Mouse (Mus musculus): ENCODE measurements around the gene Cox4i2. TPM values are rescaled to one million over a fixed set of nuclear protein-coding genes. Genes with fewer than 3 reads are reported as not detected.

Cox4i2 gene
- polyA plus RNA-seq, 1 experiment from 2014 or later, result 29.3 TPM

GRCm38 (mm10) chr2:152776019-152776418 is 22.0 kb downstream of the Cox4i2 start:
- no peak overlapping the region for H3K9ac ChIP-seq
- no peak for ATAC-seq (ENCODE audit: insufficient number of reproducible peaks, insufficient read depth, low FRiP score, low TSS enrichment, low read depth)
- WGBS, result 84% methylated on average over 3 of the region's 3 CpGs
- H3K4me3 ChIP-seq, result no peak overlapping the region
- H3K9me3 ChIP-seq, result no peaks in the 10 kb centered on the region
- no peak overlapping the region for H3K27ac ChIP-seq
- H3K4me2 ChIP-seq, result no peak overlapping the region
- H3K36me3 ChIP-seq, result peaks cover 24% of the 10 kb centered on the region
- 0 out of 2 replicates have a peak, but pooled peaks cover 4% of the 10 kb centered on the region for H3K4me1 ChIP-seq
- H3K27me3 ChIP-seq, result no peaks in the 10 kb centered on the region

DNA sequence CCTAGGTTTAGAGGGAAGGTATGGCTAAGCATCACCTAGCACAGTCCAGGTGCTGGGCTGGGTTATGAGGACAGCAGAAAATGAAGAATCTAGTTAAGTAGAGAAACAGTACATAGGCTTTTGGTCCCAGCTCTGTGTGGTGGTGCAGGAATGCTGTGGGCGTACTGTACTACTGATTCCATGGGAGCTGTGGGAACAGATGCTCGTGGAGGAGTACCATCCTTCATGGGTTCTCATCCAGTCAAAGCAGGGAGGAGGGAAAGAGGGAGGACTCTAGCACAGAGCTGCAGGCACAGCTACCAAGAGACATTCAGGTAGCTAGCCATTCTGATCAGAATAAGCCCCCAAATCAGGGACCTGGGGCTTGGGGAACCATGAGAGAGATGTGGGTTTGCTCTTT is 22.5 kb downstream of the Cox4i2 start:
- no peak overlapping the region for H3K27ac ChIP-seq
- WGBS, result 88% methylated on average over 2 of the region's 2 CpGs
- no peak overlapping the region for H3K4me3 ChIP-seq
- H3K9me3 ChIP-seq, result no peaks in the 10 kb centered on the region
- no peak overlapping the region for H3K9ac ChIP-seq
- peaks cover 28% of the 10 kb centered on the region for H3K36me3 ChIP-seq
- no peak overlapping the region for H3K4me2 ChIP-seq
- no peak for ATAC-seq (ENCODE audit: insufficient number of reproducible peaks, insufficient read depth, low FRiP score, low TSS enrichment, low read depth)
- no peaks in the 10 kb centered on the region for H3K27me3 ChIP-seq
- H3K4me1 ChIP-seq, result 0 out of 2 replicates have a peak, but pooled peaks cover 4% of the 10 kb centered on the region

- H3K27me3 ChIP-seq, result no peaks in the 10 kb centered on the region
- H3K27ac ChIP-seq, result no peak overlapping the region
- H3K4me1 ChIP-seq, result 0 out of 2 replicates have a peak, but pooled peaks cover 4% of the 10 kb centered on the region
- H3K4me2 ChIP-seq, result no peak overlapping the region
- no peak overlapping the region for H3K9ac ChIP-seq
- H3K4me3 ChIP-seq, result no peak overlapping the region
- no peak for ATAC-seq (ENCODE audit: insufficient number of reproducible peaks, insufficient read depth, low FRiP score, low TSS enrichment, low read depth)
- WGBS, result 81% methylated on average over 3 of the region's 3 CpGs
- H3K9me3 ChIP-seq, result no peaks in the 10 kb centered on the region
- H3K36me3 ChIP-seq, result peaks cover 33% of the 10 kb centered on the region
Observed at GRCm38 (mm10) chr2:152777081-152777480, 23.1 kb downstream of the Cox4i2 start.

DNA sequence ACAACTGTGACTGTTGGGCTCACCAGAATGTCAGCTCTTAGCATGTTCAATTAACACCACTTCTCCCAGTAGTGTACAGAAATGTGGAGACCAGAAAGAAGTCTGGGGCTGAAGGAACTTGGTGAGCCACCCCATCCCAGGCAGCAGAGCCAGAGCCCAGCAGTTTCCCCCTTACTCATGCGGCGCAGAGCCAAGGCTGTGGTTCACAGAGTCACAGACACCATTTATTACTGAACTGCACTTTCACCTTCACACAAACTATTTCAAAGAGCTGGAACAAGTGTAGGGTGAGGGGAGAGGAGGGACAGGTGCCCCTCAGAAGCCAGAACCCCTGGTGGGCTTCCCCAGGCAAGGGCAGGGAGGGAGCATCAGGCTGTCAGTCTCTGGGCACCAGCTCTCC is 26.5 kb downstream of the Cox4i2 start:
- Histone ChIP-seq H3K4me3 (no peak overlapping the region), H3K4me1 (peaks cover 2% of the 10 kb centered on the region; the same call in 1 of the 2 replicates), H3K27ac (no peak overlapping the region), H3K9ac (no peak overlapping the region), H3K4me2 (no peak overlapping the region), H3K9me3 (no peaks in the 10 kb centered on the region), H3K27me3 (no peaks in the 10 kb centered on the region), H3K36me3 (peaks cover 39% of the 10 kb centered on the region)
- 99% methylated on average over 2 of the region's 2 CpGs for WGBS
- ATAC-seq (ENCODE audit: insufficient number of reproducible peaks, insufficient read depth, low FRiP score, low TSS enrichment, low read depth), result no peak

GRCm38 (mm10) chr2:152781031-152781711 is 27.2 kb downstream of the Cox4i2 start:
- peaks cover 39% of the 10 kb centered on the region for H3K36me3 ChIP-seq
- peaks cover 9% of the 10 kb centered on the region for H3K4me1 ChIP-seq
- H3K9ac ChIP-seq, result no peak overlapping the region
- H3K9me3 ChIP-seq, result no peaks in the 10 kb centered on the region
- 79% methylated on average over 3 of the region's 3 CpGs for WGBS
- no peaks in the 10 kb centered on the region for H3K27me3 ChIP-seq
- ATAC-seq (ENCODE audit: insufficient number of reproducible peaks, insufficient read depth, low FRiP score, low TSS enrichment, low read depth), result no peak
- H3K4me3 ChIP-seq, result no peak overlapping the region
- H3K4me2 ChIP-seq, result no peak overlapping the region
- no peak overlapping the region for H3K27ac ChIP-seq

GRCm38 (mm10) chr2:152782656-152783055 is 28.7 kb downstream of the Cox4i2 start:
- Histone ChIP-seq H3K36me3 (peaks cover 44% of the 10 kb centered on the region), H3K4me1 (peaks cover 9% of the 10 kb centered on the region), H3K9ac (no peak overlapping the region), H3K27ac (no peak overlapping the region), H3K27me3 (no peaks in the 10 kb centered on the region), H3K4me3 (no peak overlapping the region), H3K4me2 (no peak overlapping the region), H3K9me3 (no peaks in the 10 kb centered on the region)
- ATAC-seq (ENCODE audit: insufficient number of reproducible peaks, insufficient read depth, low FRiP score, low TSS enrichment, low read depth), result no peak
- 76% methylated on average over 5 of the region's 5 CpGs for WGBS

DNA sequence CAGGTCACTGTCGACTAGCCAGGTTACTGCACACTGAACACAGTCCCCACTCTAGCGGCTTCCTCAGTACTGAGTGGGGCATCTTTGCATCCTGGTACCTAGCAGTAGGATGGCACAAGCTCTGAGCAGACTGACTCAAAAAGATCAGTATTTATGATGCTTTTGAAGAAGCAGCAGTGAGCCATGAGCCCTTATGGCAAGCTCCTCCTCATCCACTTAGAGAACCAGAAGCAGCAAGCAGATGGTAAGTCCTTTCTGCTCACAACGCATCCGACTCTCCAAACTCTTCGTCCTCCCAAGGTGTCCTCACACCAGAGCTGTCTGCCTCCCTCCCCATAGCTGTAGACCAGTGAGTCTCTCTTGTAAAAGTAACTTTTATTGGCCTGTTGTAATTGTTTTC is 29.3 kb downstream of the Cox4i2 start:
- H3K4me1 ChIP-seq, result peaks cover 9% of the 10 kb centered on the region
- no peaks in the 10 kb centered on the region for H3K9me3 ChIP-seq
- no peaks in the 10 kb centered on the region for H3K27me3 ChIP-seq
- WGBS, result 94% methylated on average over 5 of the region's 5 CpGs
- H3K9ac ChIP-seq, result no peak overlapping the region
- ATAC-seq (ENCODE audit: insufficient number of reproducible peaks, insufficient read depth, low FRiP score, low TSS enrichment, low read depth), result no peak
- no peak overlapping the region for H3K27ac ChIP-seq
- H3K4me2 ChIP-seq, result no peak overlapping the region
- no peak overlapping the region for H3K4me3 ChIP-seq
- peaks cover 44% of the 10 kb centered on the region for H3K36me3 ChIP-seq

DNA sequence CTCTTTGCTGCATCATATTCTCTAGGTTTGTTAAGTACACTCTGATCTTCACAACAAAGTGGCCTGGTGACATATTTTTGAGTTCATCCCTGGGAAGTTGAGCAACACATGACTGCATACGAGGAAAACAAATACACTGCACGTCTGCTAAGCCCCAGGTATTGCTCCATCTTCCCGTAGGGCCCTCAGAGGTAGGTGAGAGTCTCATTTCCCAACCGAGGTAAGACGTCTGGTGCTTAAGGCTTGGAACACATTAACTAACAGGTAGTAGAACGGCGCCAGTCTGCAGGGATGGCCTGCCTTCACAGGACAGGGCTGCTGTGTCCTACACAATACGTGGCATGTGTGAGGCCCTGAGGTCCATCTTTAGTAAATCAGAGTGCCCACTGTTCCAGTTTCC is 30.7 kb downstream of the Cox4i2 start:
- no peak for ATAC-seq (ENCODE audit: insufficient number of reproducible peaks, insufficient read depth, low FRiP score, low TSS enrichment, low read depth)
- H3K4me1 ChIP-seq, result peaks cover 16% of the 10 kb centered on the region
- WGBS, result 90% methylated on average over 8 of the region's 8 CpGs

DNA sequence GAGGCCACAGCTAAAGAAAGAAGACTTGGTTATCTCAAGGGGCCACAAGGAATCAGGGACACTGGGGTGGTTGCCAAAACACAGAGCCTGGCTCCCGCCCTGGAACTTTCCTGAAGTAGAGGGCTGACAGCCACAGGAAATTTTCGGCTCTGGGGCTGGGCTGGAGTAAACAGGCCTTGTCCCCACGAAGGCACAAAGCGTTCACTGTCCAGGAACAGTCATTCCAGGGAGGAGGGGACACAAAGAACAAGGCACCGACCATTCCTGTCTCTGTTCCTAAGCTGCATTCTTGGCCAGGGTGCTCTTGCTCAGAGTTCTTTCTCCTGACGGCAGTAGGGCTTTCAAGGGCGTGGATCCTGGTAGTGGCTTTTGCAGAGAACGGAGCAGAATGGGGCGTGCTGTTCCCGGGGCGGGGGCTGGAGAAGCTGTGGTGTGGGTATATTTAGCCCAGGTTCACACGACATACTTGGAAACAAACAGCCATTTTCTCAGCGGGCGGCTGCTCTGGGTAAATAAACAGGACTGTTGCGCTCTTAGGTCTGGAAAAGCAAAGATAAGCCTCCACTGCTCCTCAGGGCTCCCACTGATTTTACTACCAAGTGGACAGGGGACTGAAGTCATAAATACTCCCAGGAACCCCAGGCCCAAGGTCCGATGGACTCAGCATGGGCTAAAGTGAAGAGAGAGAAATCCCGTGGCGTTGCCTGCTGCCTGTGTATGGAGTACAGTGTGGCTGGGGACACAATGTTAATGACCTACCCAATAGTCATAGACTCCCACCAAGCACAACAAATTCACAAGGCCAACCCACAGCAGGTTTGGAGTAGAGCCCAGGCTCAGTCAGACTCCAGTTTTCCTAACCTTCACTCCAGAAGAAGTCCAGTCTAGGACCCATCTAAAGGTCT is 31.7 kb downstream of the Cox4i2 start:
- Histone ChIP-seq H3K27me3 (no peaks in the 10 kb centered on the region), H3K36me3 (peaks cover 29% of the 10 kb centered on the region), H3K4me3 (no peak overlapping the region), H3K9me3 (no peaks in the 10 kb centered on the region), H3K4me2 (no peak overlapping the region), H3K4me1 (peaks cover 22% of the 10 kb centered on the region), H3K27ac (peak overlapping the region; percentile 75), H3K9ac (no peak overlapping the region; the same call in 1 of the 2 replicates)
- 57% methylated on average over 18 of the region's 18 CpGs for WGBS
- no peak for ATAC-seq (ENCODE audit: insufficient number of reproducible peaks, insufficient read depth, low FRiP score, low TSS enrichment, low read depth)

More for the DNA sequence above, 30.7 kb downstream of the Cox4i2 start:
- peaks cover 30% of the 10 kb centered on the region for H3K36me3 ChIP-seq
- H3K27ac ChIP-seq, result peak overlapping the region; percentile 75; the same call in 1 of the 2 replicates
- H3K9me3 ChIP-seq, result no peaks in the 10 kb centered on the region
- no peak overlapping the region for H3K4me3 ChIP-seq
- H3K4me2 ChIP-seq, result no peak overlapping the region
- no peak overlapping the region for H3K9ac ChIP-seq
- no peaks in the 10 kb centered on the region for H3K27me3 ChIP-seq

DNA sequence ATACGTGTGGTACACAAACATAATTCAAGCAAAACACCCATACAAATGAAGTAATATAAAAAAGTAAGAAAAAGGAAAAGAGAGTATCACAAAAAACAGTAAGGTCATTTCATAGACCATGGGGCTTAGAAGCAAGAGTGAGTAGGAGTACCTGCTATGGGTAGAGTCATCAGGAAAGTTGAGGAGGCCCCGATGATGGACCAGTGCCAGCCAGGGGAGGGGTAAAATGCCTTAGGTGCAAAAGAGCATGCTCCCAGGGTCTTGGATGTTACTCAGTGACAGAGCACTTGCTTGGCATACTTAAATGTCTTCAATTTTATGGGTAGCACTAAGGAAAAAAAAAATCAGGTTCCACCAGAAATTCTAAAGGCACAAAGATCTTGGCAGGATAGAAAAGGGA is 33.2 kb downstream of the Cox4i2 start:
- Histone ChIP-seq H3K27me3 (no peaks in the 10 kb centered on the region), H3K27ac (no peak overlapping the region), H3K4me2 (no peak overlapping the region), H3K9ac (no peak overlapping the region), H3K9me3 (no peaks in the 10 kb centered on the region), H3K4me1 (peaks cover 22% of the 10 kb centered on the region), H3K4me3 (no peak overlapping the region), H3K36me3 (peaks cover 22% of the 10 kb centered on the region)
- 94% methylated on average over 2 of the region's 2 CpGs for WGBS
- no peak for ATAC-seq (ENCODE audit: insufficient number of reproducible peaks, insufficient read depth, low FRiP score, low TSS enrichment, low read depth)

DNA sequence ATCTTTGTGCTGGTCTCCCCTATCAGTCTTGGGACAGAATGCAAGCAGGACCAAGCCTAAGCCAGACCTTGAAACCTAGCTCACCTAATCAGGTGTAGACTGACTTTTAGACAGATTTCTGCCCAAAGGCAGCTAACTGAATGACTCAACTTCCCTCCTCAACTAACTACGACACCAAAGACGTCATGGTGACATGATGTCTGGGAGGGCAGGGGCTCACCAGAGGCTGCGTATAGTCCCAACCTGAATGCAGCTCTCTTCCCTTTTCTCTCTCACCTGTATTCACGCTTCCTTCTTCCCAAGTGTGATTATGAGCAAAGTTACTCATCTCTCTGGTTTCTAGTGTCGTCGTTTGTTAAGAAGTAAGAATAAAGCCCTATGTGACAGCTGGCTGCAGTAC is 33.6 kb downstream of the Cox4i2 start:
- Histone ChIP-seq H3K9ac (no peak overlapping the region), H3K27me3 (no peaks in the 10 kb centered on the region), H3K4me3 (no peak overlapping the region), H3K27ac (no peak overlapping the region), H3K36me3 (peaks cover 20% of the 10 kb centered on the region), H3K9me3 (no peaks in the 10 kb centered on the region), H3K4me1 (peaks cover 25% of the 10 kb centered on the region), H3K4me2 (no peak overlapping the region)
- no peak for ATAC-seq (ENCODE audit: insufficient number of reproducible peaks, insufficient read depth, low FRiP score, low TSS enrichment, low read depth)
- 86% methylated on average over 6 of the region's 6 CpGs for WGBS

Measured in embryonic facial prominence, embryonic 13.5 days (tissue).